Mouse (Mus musculus): ENCODE data around the gene Foxred2. TPM values are rescaled to one million over a fixed set of nuclear protein-coding genes. Genes with fewer than 3 reads are reported as not detected.

Gene Foxred2
- polyA plus RNA-seq, 1 experiment from 2014 or later = 4.9 TPM

- Histone ChIP-seq H3K9ac (replicated peaks; ENCODE audit: low read length) (no peak overlapping the region), H3K4me2 (replicated peaks; ENCODE audit: low read depth, low read length) (no peak overlapping the region), H3K9me3 (ENCODE audit: low read length) (no peaks in the 10 kb centered on the region), H3K27ac (ENCODE audit: low read length) (no peak overlapping the region), H3K27me3 (ENCODE audit: insufficient read depth, low read length) (no peaks in the 10 kb centered on the region), H3K4me3 (ENCODE audit: low read length) (no peak overlapping the region), H3K36me3 (ENCODE audit: insufficient read depth, low read length) (no peaks in the 10 kb centered on the region), H3K4me1 (ENCODE audit: insufficient read depth, low read length) (peaks cover 11% of the 10 kb centered on the region)
- no peak for ATAC-seq (ENCODE audit: low FRiP score, low TSS enrichment)
- 75% methylated on average over 6 of the region's 6 CpGs for WGBS
Measured at GRCm38 (mm10) chr15:77974165-77974841, 17.8 kb upstream of the Foxred2 start.

GRCm38 (mm10) chr15:77970470-77971292 is 14.2 kb upstream of the Foxred2 start, which contains the start of gene Eif3d:
TSS of gene Eif3d (minus strand) at chr15:77970813.
- H3K9me3 ChIP-seq (ENCODE audit: low read length) = no peaks in the 10 kb centered on the region

GRCm38 (mm10) chr15:77969940-77970469 is 13.5 kb upstream of the Foxred2 start:
- H3K9ac ChIP-seq (replicated peaks; ENCODE audit: low read length) = peak overlapping the region; percentile 93
- H3K4me3 ChIP-seq (ENCODE audit: low read length) = peak overlapping the region; percentile 90
- H3K4me1 ChIP-seq (ENCODE audit: insufficient read depth, low read length) = peaks cover 17% of the 10 kb centered on the region
- H3K27ac ChIP-seq (ENCODE audit: low read length) = peak overlapping the region; percentile 100
- ATAC-seq (ENCODE audit: low FRiP score, low TSS enrichment) = peak; percentile 71
- no peaks in the 10 kb centered on the region for H3K9me3 ChIP-seq (ENCODE audit: low read length)
- peak overlapping the region; percentile 91 for H3K4me2 ChIP-seq (replicated peaks; ENCODE audit: low read depth, low read length)
- H3K27me3 ChIP-seq (ENCODE audit: insufficient read depth, low read length) = no peaks in the 10 kb centered on the region
- peaks cover 34% of the 10 kb centered on the region for H3K36me3 ChIP-seq (ENCODE audit: insufficient read depth, low read length)
- 2% methylated on average over 15 of the region's 15 CpGs for WGBS

More at GRCm38 (mm10) chr15:77970470-77971292, 14.2 kb upstream of the Foxred2 start, which contains the start of gene Eif3d:
- H3K36me3 ChIP-seq (ENCODE audit: insufficient read depth, low read length) = peaks cover 27% of the 10 kb centered on the region
- H3K4me3 ChIP-seq (ENCODE audit: low read length) = peak within 1 kb of the TSS; percentile 90
- H3K27me3 ChIP-seq (ENCODE audit: insufficient read depth, low read length) = no peaks in the 10 kb centered on the region
- H3K27ac ChIP-seq (ENCODE audit: low read length) = peak within 1 kb of the TSS; percentile 100
- under 1% methylated on average over 72 of the region's 72 CpGs for WGBS
- H3K4me2 ChIP-seq (replicated peaks; ENCODE audit: low read depth, low read length) = peak within 1 kb of the TSS; percentile 91
- peaks cover 17% of the 10 kb centered on the region for H3K4me1 ChIP-seq (ENCODE audit: insufficient read depth, low read length)
- H3K9ac ChIP-seq (replicated peaks; ENCODE audit: low read length) = peak within 1 kb of the TSS; percentile 96
- peak; percentile 89 for ATAC-seq (ENCODE audit: low FRiP score, low TSS enrichment)

GRCm38 (mm10) chr15:77965117-77965528 is 8.6 kb upstream of the Foxred2 start:
- Histone ChIP-seq H3K36me3 (ENCODE audit: insufficient read depth, low read length) (peaks cover 82% of the 10 kb centered on the region), H3K27me3 (ENCODE audit: insufficient read depth, low read length) (no peaks in the 10 kb centered on the region), H3K27ac (ENCODE audit: low read length) (no peak overlapping the region), H3K4me2 (replicated peaks; ENCODE audit: low read depth, low read length) (no peak overlapping the region), H3K9ac (replicated peaks; ENCODE audit: low read length) (no peak overlapping the region), H3K4me3 (ENCODE audit: low read length) (no peak overlapping the region), H3K4me1 (ENCODE audit: insufficient read depth, low read length) (peaks cover 11% of the 10 kb centered on the region), H3K9me3 (ENCODE audit: low read length) (no peaks in the 10 kb centered on the region)
- ATAC-seq (ENCODE audit: low FRiP score, low TSS enrichment) = no peak
- WGBS = 87% methylated on average over 9 of the region's 9 CpGs

GRCm38 (mm10) chr15:77962447-77962846 is 5.9 kb upstream of the Foxred2 start:
- H3K27me3 ChIP-seq (ENCODE audit: insufficient read depth, low read length) = no peaks in the 10 kb centered on the region
- WGBS = 99% methylated on average over 5 of the region's 5 CpGs
- H3K4me2 ChIP-seq (replicated peaks; ENCODE audit: low read depth, low read length) = no peak overlapping the region
- no peak for ATAC-seq (ENCODE audit: low FRiP score, low TSS enrichment)
- no peak overlapping the region for H3K27ac ChIP-seq (ENCODE audit: low read length)
- H3K9ac ChIP-seq (replicated peaks; ENCODE audit: low read length) = no peak overlapping the region
- H3K4me3 ChIP-seq (ENCODE audit: low read length) = no peak overlapping the region
- H3K4me1 ChIP-seq (ENCODE audit: insufficient read depth, low read length) = no peaks in the 10 kb centered on the region
- peaks cover 90% of the 10 kb centered on the region for H3K36me3 ChIP-seq (ENCODE audit: insufficient read depth, low read length)
- H3K9me3 ChIP-seq (ENCODE audit: low read length) = no peaks in the 10 kb centered on the region

- Histone ChIP-seq H3K27ac (ENCODE audit: low read length) (no peak overlapping the region), H3K4me3 (ENCODE audit: low read length) (no peak overlapping the region), H3K9ac (replicated peaks; ENCODE audit: low read length) (no peak overlapping the region), H3K4me1 (ENCODE audit: insufficient read depth, low read length) (peaks cover 11% of the 10 kb centered on the region), H3K27me3 (ENCODE audit: insufficient read depth, low read length) (peaks cover 7% of the 10 kb centered on the region), H3K36me3 (ENCODE audit: insufficient read depth, low read length) (peaks cover 72% of the 10 kb centered on the region), H3K9me3 (ENCODE audit: low read length) (no peaks in the 10 kb centered on the region), H3K4me2 (replicated peaks; ENCODE audit: low read depth, low read length) (no peak overlapping the region)
- ATAC-seq (ENCODE audit: low FRiP score, low TSS enrichment) = no peak
- WGBS = 89% methylated on average over 6 of the region's 6 CpGs
Measured at GRCm38 (mm10) chr15:77960693-77961092, 4.2 kb upstream of the Foxred2 start.

GRCm38 (mm10) chr15:77958071-77958470 is 1.5 kb upstream of the Foxred2 start:
- Histone ChIP-seq H3K9ac (replicated peaks; ENCODE audit: low read length) (no peak overlapping the region), H3K9me3 (ENCODE audit: low read length) (no peaks in the 10 kb centered on the region), H3K27ac (ENCODE audit: low read length) (no peak overlapping the region), H3K27me3 (ENCODE audit: insufficient read depth, low read length) (peaks cover 10% of the 10 kb centered on the region), H3K4me3 (ENCODE audit: low read length) (no peak overlapping the region), H3K4me1 (ENCODE audit: insufficient read depth, low read length) (peaks cover 11% of the 10 kb centered on the region), H3K36me3 (ENCODE audit: insufficient read depth, low read length) (peaks cover 47% of the 10 kb centered on the region), H3K4me2 (replicated peaks; ENCODE audit: low read depth, low read length) (no peak overlapping the region)
- ATAC-seq (ENCODE audit: low FRiP score, low TSS enrichment) = no peak
- 58% methylated on average over 3 of the region's 3 CpGs for WGBS

- ATAC-seq (ENCODE audit: low FRiP score, low TSS enrichment) = no peak
- H3K9ac ChIP-seq (replicated peaks; ENCODE audit: low read length) = no peak overlapping the region
- no peaks in the 10 kb centered on the region for H3K9me3 ChIP-seq (ENCODE audit: low read length)
- no peak overlapping the region for H3K4me3 ChIP-seq (ENCODE audit: low read length)
- H3K4me2 ChIP-seq (replicated peaks; ENCODE audit: low read depth, low read length) = no peak overlapping the region
- H3K4me1 ChIP-seq (ENCODE audit: insufficient read depth, low read length) = peaks cover 11% of the 10 kb centered on the region
- H3K27me3 ChIP-seq (ENCODE audit: insufficient read depth, low read length) = peaks cover 10% of the 10 kb centered on the region
- H3K36me3 ChIP-seq (ENCODE audit: insufficient read depth, low read length) = peaks cover 43% of the 10 kb centered on the region
- 28% methylated on average over 5 of the region's 5 CpGs for WGBS
- no peak overlapping the region for H3K27ac ChIP-seq (ENCODE audit: low read length)
Measured at GRCm38 (mm10) chr15:77957625-77958024, 1.1 kb upstream of the Foxred2 start.

GRCm38 (mm10) chr15:77955440-77956403 is 800 bp downstream of the Foxred2 start:
- peak; percentile 70 for ATAC-seq (ENCODE audit: low FRiP score, low TSS enrichment)
- peaks cover 10% of the 10 kb centered on the region for H3K27me3 ChIP-seq (ENCODE audit: insufficient read depth, low read length)
- H3K27ac ChIP-seq (ENCODE audit: low read length) = no peak overlapping the region
- H3K9me3 ChIP-seq (ENCODE audit: low read length) = no peaks in the 10 kb centered on the region
- 7% methylated on average over 52 of the region's 52 CpGs for WGBS
- H3K4me1 ChIP-seq (ENCODE audit: insufficient read depth, low read length) = peaks cover 11% of the 10 kb centered on the region
- H3K9ac ChIP-seq (replicated peaks; ENCODE audit: low read length) = peak overlapping the region; percentile 55
- H3K4me3 ChIP-seq (ENCODE audit: low read length) = peak overlapping the region; percentile 61
- peak overlapping the region; percentile 81 for H3K4me2 ChIP-seq (replicated peaks; ENCODE audit: low read depth, low read length)
- peaks cover 24% of the 10 kb centered on the region for H3K36me3 ChIP-seq (ENCODE audit: insufficient read depth, low read length)
